Mouse (Mus musculus) midbrain, postnatal 0 days (tissue): ENCODE measurements around the gene Snrnp35. TPM values are rescaled to one million over a fixed set of nuclear protein-coding genes. Genes with fewer than 3 reads are reported as not detected.
"Not testable (repeated sequence)": the region's sequence is repeated elsewhere in the genome, so short reads cannot be mapped to it uniquely, and the experiment has no call there.

Experiments
- ATAC-seq: fragments of 200-750 bp; cut with Nextera tagmentation; 2 replicates; pipeline ENCODE4 v1.8.0; 2017; ENCODE audit warnings: moderate number of reproducible peaks, mild to moderate bottlenecking, moderate TSS enrichment, moderate library complexity; ENCODE audit not compliant: low FRiP score
- DNase-seq: peaks from one replicate; pipeline ENCODE4 v3.0.0-alpha.2; 2015; ENCODE audit warnings: low spot score
- H3K27ac ChIP-seq: fragments of 300-500 bp; sonication (generic); 2 replicates; pipeline ENCODE4 v1.5.1; 2014; ENCODE audit warnings: low read depth, mild to moderate bottlenecking, low read length, mixed read lengths
- H3K27me3 ChIP-seq: fragments of 300-500 bp; sonication (generic); 2 replicates; pipeline ENCODE4 v1.6.1; 2014; ENCODE audit warnings: low read length, control low read depth, mixed read lengths; ENCODE audit not compliant: insufficient read depth
- H3K36me3 ChIP-seq: fragments of 300-500 bp; sonication (generic); 2 replicates; pipeline ENCODE4 v1.6.1; 2014; ENCODE audit warnings: low read length, control low read depth, mixed read lengths; ENCODE audit not compliant: insufficient read depth
- H3K4me1 ChIP-seq: fragments of 300-500 bp; sonication (generic); 2 replicates; pipeline ENCODE4 v1.6.1; 2014; ENCODE audit warnings: mild to moderate bottlenecking, control low read depth, antibody characterized with exemption, low read length, mixed read lengths; ENCODE audit not compliant: insufficient read depth
- H3K4me2 ChIP-seq: fragments of 300-500 bp; sonication (generic); 2 replicates; pipeline ENCODE4 v1.6.1; 2014; ENCODE audit warnings: low read depth, mild to moderate bottlenecking, low read length, mixed read lengths; ENCODE audit not compliant: poor library complexity, severe bottlenecking
- H3K4me3 ChIP-seq: fragments of 300-500 bp; sonication (generic); 2 replicates; pipeline ENCODE4 v1.5.1; 2014; ENCODE audit warnings: low read depth, mild to moderate bottlenecking, low read length, moderate library complexity
- H3K9ac ChIP-seq: fragments of 300-500 bp; sonication (generic); replicated peaks from 2 replicates; pipeline ENCODE4 v1.6.1; 2014; ENCODE audit warnings: mild to moderate bottlenecking, low read length, moderate library complexity, mixed read lengths; ENCODE audit not compliant: poor library complexity, severe bottlenecking
- H3K9me3 ChIP-seq: fragments of 300-500 bp; sonication (generic); 2 replicates; pipeline ENCODE4 v1.6.1; 2016; ENCODE audit warnings: low read length, control low read depth
- CTCF ChIP-seq: IDR thresholded peaks from 2 replicates; pipeline ENCODE4 v1.5.1; 2016; ENCODE audit warnings: antibody characterized with exemption, mild to moderate bottlenecking
- WGBS: fragments of 180-500 bp; shearing (Covaris S2); extraction: QIAGEN DNeasy Blood & Tissue Kit; methylation state at CpG from one replicate; pipeline ENCODE4 v1.1.7; 2014; 5-methylcytosine and 5-hydroxymethylcytosine counted together
- polyA plus RNA-seq: library from polyadenylated mRNA; unstranded; fragments of >200 nt; fragmentation: Nextera tagmentation; extraction: Ambion mirVana; gene quantifications from 2 replicates; pipeline ENCODE4 v1.2.1, GENCODE M21; 2015
- total RNA-seq: library from RNA; depleted of rRNA; stranded (reverse); fragments of >200 nt; gene quantifications from 2 replicates; pipeline ENCODE4 v1.2.3, GENCODE M21; 2014

Snrnp35 gene
- total and polyA plus RNA-seq, 2 experiments from 2014 or later = 10.7 to 13.0 TPM

DNA sequence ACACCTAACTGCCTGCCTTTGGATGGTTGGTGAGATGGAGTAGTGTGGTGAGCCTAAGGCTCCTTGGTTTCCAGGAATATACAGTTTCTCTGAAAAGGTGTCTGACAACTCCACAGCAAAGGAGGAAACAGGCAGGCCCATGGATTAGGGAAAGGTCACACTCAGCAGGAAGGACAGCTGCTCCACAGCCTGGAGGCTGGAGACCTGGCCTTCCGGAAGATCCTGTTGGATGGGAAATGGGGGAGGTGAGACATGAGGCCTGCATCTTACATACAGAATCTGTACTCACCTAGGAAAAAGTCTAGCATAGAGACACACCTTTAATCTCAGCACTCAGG, 28.9 kb upstream of the Snrnp35 start:
- peaks cover 81% of the 10 kb centered on the region for H3K36me3 ChIP-seq
- no peak overlapping the region for H3K27ac ChIP-seq
- ATAC-seq = no peak

DNA sequence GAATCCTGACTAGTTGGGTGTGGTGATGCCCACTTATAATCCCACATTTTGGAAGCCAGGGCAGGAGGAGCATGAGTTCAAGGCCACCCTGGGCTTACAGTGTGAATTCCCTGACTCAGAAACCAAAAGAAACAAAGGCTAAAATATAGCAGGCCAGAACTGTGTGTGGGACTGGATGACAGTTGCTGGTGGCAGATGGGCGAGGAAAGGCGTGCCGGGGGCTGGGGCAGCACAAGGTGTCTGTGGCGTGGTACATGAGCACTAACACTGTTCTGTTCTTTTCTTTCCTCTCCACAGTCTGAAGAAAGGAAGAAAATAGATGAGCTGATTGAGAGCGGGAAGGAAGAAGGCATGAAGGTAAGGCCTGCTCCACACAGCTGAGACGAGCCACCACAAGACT, 26.2 kb upstream of the Snrnp35 start:
- Histone ChIP-seq H3K9me3 (no peaks in the 10 kb centered on the region), H3K4me2 (no peak overlapping the region), H3K9ac (no peak overlapping the region), H3K4me1 (no peaks in the 10 kb centered on the region), H3K36me3 (peaks cover 73% of the 10 kb centered on the region), H3K27ac (no peak overlapping the region), H3K27me3 (no peaks in the 10 kb centered on the region), H3K4me3 (no peak overlapping the region)
- DNase-seq (no peak), ATAC-seq (no peak)
- WGBS = 100% methylated on average over 6 of the region's 6 CpGs
- TF ChIP-seq CTCF = no peak

More for the DNA sequence above, 28.9 kb upstream of the Snrnp35 start:
- H3K9ac ChIP-seq = no peak overlapping the region
- H3K4me1 ChIP-seq = no peaks in the 10 kb centered on the region
- no peak for DNase-seq
- WGBS = 73% methylated on average over 1 of the region's 1 CpGs
- H3K4me2 ChIP-seq = no peak overlapping the region
- TF ChIP-seq CTCF = no peak
- H3K9me3 ChIP-seq = no peaks in the 10 kb centered on the region
- H3K4me3 ChIP-seq = no peak overlapping the region
- no peaks in the 10 kb centered on the region for H3K27me3 ChIP-seq

DNA sequence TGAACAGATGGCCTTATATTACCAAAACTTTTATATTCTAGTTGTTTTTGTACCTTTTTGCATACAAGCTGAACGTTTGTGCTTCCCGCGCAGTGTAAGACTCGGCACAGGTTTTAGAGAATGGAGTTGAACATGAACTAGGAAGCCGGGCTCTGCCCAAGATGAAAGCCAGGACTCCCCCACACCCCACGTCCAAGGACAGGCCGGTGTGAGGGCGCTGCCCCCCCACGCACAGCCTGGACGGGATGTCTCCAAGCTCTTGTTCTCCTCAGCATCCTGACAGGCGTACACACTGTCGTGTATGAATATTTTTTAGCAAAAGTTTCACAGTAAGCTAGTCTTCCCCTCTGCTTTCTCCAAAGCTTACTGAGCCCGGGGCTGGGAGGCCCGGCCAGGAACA, 22.0 kb upstream of the Snrnp35 start:
- 92% methylated on average over 14 of the region's 14 CpGs for WGBS

DNA sequence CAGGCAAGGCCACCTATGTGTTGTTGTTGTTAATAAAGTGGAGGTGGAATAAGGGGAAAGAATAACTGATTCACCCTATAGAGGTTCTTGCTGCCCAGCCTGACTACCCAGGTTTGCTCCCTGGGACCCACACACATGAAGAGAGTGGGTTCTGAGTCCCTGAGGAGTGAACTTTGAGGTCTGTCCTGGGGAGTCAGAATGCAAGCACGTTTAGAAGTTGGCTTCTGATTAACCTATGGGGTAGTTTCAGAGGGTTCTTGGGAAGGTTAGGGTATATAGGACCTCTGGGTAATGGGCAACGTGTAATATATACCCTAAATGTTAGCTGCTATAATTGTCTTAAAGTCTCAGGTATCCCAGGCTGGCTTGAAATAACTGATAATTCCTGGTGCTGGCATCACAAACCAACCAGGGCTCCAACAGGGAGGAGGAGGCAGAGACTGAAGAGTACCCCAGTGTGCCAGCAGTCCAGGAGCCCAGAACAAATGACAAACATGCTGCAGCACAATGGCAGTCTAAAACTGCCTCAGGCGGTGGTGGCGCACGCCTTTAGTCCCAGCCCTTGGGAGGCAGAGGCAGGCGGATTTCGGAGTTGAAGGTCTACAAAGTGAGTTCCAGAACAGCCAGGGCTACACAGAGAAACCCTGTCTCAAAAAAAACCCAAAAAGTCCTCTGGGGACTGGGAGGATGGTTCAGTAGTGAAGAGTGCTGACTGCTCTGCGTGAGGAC, 20.5 kb upstream of the Snrnp35 start:
- peaks cover 44% of the 10 kb centered on the region for H3K36me3 ChIP-seq
- H3K9ac ChIP-seq = no peak overlapping the region
- 87% methylated on average over 8 of the region's 8 CpGs for WGBS
- no peak overlapping the region for H3K27ac ChIP-seq
- H3K4me3 ChIP-seq = no peak overlapping the region
- no peaks in the 10 kb centered on the region for H3K27me3 ChIP-seq
- no peaks in the 10 kb centered on the region for H3K9me3 ChIP-seq
- DNase-seq = no peak
- no peak for ATAC-seq
- no peaks in the 10 kb centered on the region for H3K4me1 ChIP-seq
- no peak for TF ChIP-seq CTCF
- no peak overlapping the region for H3K4me2 ChIP-seq

More for the DNA sequence above, 22.0 kb upstream of the Snrnp35 start:
- H3K9ac ChIP-seq, H3K9me3 ChIP-seq, DNase-seq, H3K4me3 ChIP-seq, H3K27me3 ChIP-seq, H3K4me1 ChIP-seq, H3K4me2 ChIP-seq, H3K27ac ChIP-seq, ATAC-seq: not testable (repeated sequence)
- H3K36me3 ChIP-seq = peaks cover 54% of the 10 kb centered on the region

DNA sequence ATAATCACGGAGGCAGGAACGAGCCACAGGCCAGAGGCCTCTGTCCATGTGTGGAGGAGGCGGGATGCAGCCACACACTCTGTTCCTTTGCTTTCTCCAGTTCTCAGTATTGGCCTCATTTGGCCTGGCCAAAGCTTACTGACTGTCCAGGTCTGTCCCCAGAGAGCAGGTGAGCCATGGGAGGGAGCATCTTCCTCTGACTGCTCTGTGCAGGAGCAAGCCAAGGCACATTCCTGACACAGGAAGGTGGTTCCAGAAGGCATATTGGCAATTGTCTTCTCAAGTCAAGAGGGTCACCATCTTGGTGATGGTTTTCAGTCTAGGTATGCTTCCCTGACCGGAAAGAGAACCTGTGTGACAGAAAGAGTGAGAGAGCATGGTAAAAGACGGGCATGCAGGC, 19.5 kb upstream of the Snrnp35 start:
- H3K4me3 ChIP-seq = no peak overlapping the region
- peaks cover 39% of the 10 kb centered on the region for H3K36me3 ChIP-seq
- no peak overlapping the region for H3K9ac ChIP-seq
- no peaks in the 10 kb centered on the region for H3K9me3 ChIP-seq
- WGBS = 86% methylated on average over 5 of the region's 5 CpGs
- no peak overlapping the region for H3K4me2 ChIP-seq
- no peak for ATAC-seq
- H3K27ac ChIP-seq = no peak overlapping the region
- TF ChIP-seq CTCF = no peak
- no peaks in the 10 kb centered on the region for H3K4me1 ChIP-seq
- no peak for DNase-seq
- H3K27me3 ChIP-seq = no peaks in the 10 kb centered on the region

DNA sequence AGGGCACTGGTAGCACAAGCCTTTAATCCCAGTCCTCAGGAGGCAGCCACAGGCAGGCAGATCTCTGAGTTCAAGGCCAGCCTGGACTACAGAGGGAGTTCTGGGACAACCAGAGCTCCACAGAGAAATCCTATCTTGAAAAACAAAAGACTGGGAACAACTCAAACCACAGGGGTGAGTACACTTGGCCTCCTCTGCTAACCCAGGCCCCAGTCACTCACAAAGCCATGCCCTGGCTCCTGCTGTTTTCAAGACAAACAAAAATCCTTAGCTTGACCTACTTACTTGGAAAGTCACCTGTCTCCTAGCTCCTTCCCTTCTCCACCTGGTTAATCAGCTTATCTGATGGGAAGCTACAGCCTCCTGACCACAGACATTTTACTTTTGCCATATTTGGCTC, 18.0 kb upstream of the Snrnp35 start:
- Histone ChIP-seq H3K4me2 (no peak overlapping the region), H3K9me3 (no peaks in the 10 kb centered on the region), H3K9ac (no peak overlapping the region), H3K4me3 (no peak overlapping the region), H3K27ac (no peak overlapping the region), H3K36me3 (peaks cover 32% of the 10 kb centered on the region), H3K4me1 (no peaks in the 10 kb centered on the region), H3K27me3 (no peaks in the 10 kb centered on the region)
- no peak for TF ChIP-seq CTCF
- no peak for ATAC-seq
- no peak for DNase-seq
